Mouse (Mus musculus) megakaryocyte, embryonic 14.5 days (primary cell): ENCODE data around the gene Tmem150a.

Experiments
- FLI1 ChIP-seq: IDR thresholded peaks from 2 replicates; pipeline ENCODE4 v1.6.1; 2012; ENCODE audit warnings: low read length, inconsistent platforms, mixed read lengths
- GATA1 ChIP-seq: IDR thresholded peaks from 3 replicates; pipeline ENCODE4 v1.6.1; 2012; ENCODE audit warnings: mixed read lengths, low read length, inconsistent platforms, borderline replicate concordance

DNA sequence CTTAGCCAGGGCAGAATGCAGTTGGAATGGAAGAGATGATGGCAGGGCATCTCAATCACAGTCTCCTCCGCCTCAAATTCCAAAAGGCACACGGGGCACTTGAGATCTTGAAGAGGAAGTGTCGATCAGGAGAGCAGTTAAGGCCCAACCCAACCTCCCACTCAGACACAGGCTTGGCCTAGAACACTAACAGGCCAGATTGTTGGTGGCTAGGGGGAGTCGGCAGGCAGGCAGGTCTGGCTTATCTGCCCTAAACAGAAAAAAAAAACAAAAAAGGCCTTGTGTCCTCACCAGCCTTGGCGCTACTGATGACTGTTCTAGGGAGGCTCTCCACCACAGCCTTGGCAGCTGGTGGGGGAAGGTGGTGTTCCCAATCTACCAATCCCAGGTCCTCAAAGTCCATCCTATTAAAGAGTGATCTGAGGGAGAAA, 5.9 kb downstream of the Tmem150a start:
- TF ChIP-seq GATA1: no peak
- no peak for TF ChIP-seq FLI1
